Mouse (Mus musculus) erythroblast, adult 5-6 weeks (primary cell): ENCODE measurements around the gene Usp15. TPM values are rescaled to one million over a fixed set of nuclear protein-coding genes. Genes with fewer than 3 reads are reported as not detected.

Experiments
- ATAC-seq: replicated peaks from 2 replicates; pipeline ENCODE4 v1.8.0; 2016; ENCODE audit warnings: moderate number of reproducible peaks, mild to moderate bottlenecking, moderate TSS enrichment, inconsistent platforms; ENCODE audit not compliant: poor library complexity, low FRiP score, severe bottlenecking
- total RNA-seq, 2 experiments: library from RNA; stranded (forward) in 1 of 2; stranded (reverse) in 1 of 2; fragments of 150-400 nt in 1 of 2; fragments of 200-764, 138-1000 nt in 1 of 2; gene quantifications; 2 replicates each; pipeline versions ENCODE4 v1.2.3 to v1.2.4; 2015 to 2017; ENCODE audit warnings: low replicate concordance in 2 of 2

Usp15 gene
- total RNA-seq, 2 experiments from 2014 or later, result 421 to 1,103 TPM

GRCm38 (mm10) chr10:123183243-123183642, 13.6 kb downstream of the Usp15 start:
- no peak for ATAC-seq

- no peak for ATAC-seq
These were observed 14.4 kb downstream of the Usp15 start for GRCm38 (mm10) chr10:123182391-123182790.

GRCm38 (mm10) chr10:123175771-123176170, 21.0 kb downstream of the Usp15 start:
- ATAC-seq, result peak; percentile 49; the same call in 1 of the 2 replicates

- ATAC-seq, result no peak
These were observed 25.9 kb downstream of the Usp15 start for GRCm38 (mm10) chr10:123170898-123171297.

GRCm38 (mm10) chr10:123165542-123165941, 31.3 kb downstream of the Usp15 start:
- ATAC-seq, result no peak

GRCm38 (mm10) chr10:123160508-123160907, 36.3 kb downstream of the Usp15 start:
- ATAC-seq, result peak; percentile 56; the same call in 1 of the 2 replicates

- no peak for ATAC-seq
These were observed 37.5 kb downstream of the Usp15 start for GRCm38 (mm10) chr10:123159316-123159715.

- ATAC-seq, result no peak
These were observed 40.4 kb downstream of the Usp15 start for GRCm38 (mm10) chr10:123156392-123156791.

- ATAC-seq, result no peak
These were observed 41.0 kb downstream of the Usp15 start for GRCm38 (mm10) chr10:123155764-123156163.

- no peak for ATAC-seq
These were observed 43.5 kb downstream of the Usp15 start for GRCm38 (mm10) chr10:123153321-123153720.

- ATAC-seq, result 0 out of 2 replicates have a peak, but pooled peaks have one; percentile 28
These were observed 48.6 kb downstream of the Usp15 start for GRCm38 (mm10) chr10:123148025-123148814.

GRCm38 (mm10) chr10:123147180-123147579, 49.6 kb downstream of the Usp15 start:
- ATAC-seq, result 0 out of 2 replicates have a peak, but pooled peaks have one; percentile 32

- no peak for ATAC-seq
These were observed 50.4 kb downstream of the Usp15 start for GRCm38 (mm10) chr10:123146349-123146748.

GRCm38 (mm10) chr10:123144256-123144655, 52.5 kb downstream of the Usp15 start:
- ATAC-seq, result no peak

GRCm38 (mm10) chr10:123142395-123143050, 54.3 kb downstream of the Usp15 start:
- no peak for ATAC-seq

- no peak for ATAC-seq
These were observed 61.0 kb downstream of the Usp15 start for GRCm38 (mm10) chr10:123135818-123136217.

- ATAC-seq, result no peak
These were observed 65.3 kb downstream of the Usp15 start for GRCm38 (mm10) chr10:123131487-123131886.

- no peak for ATAC-seq
These were observed 76.0 kb downstream of the Usp15 start for GRCm38 (mm10) chr10:123120666-123121392.

- ATAC-seq, result no peak
These were observed 79.9 kb downstream of the Usp15 start for GRCm38 (mm10) chr10:123116861-123117260.

GRCm38 (mm10) chr10:123113466-123113865, 83.3 kb downstream of the Usp15 start:
- no peak for ATAC-seq
